Mouse (Mus musculus) CD8-positive naive resting alpha-beta T cell, adult 2 months (primary cell): Measurements from ENCODE around the gene Otud5.
"Not testable (repeated sequence)": the region's sequence is repeated elsewhere in the genome, so short reads cannot be mapped to it uniquely, and the experiment has no call there.

Source experiments
- DNase-seq, 2 experiments: peaks; one replicate each; pipeline ENCODE4 v3.0.0; 2022; ENCODE audit warnings: low read depth in 2 of 2, low spot score in 2 of 2

Otud5 gene

DNA sequence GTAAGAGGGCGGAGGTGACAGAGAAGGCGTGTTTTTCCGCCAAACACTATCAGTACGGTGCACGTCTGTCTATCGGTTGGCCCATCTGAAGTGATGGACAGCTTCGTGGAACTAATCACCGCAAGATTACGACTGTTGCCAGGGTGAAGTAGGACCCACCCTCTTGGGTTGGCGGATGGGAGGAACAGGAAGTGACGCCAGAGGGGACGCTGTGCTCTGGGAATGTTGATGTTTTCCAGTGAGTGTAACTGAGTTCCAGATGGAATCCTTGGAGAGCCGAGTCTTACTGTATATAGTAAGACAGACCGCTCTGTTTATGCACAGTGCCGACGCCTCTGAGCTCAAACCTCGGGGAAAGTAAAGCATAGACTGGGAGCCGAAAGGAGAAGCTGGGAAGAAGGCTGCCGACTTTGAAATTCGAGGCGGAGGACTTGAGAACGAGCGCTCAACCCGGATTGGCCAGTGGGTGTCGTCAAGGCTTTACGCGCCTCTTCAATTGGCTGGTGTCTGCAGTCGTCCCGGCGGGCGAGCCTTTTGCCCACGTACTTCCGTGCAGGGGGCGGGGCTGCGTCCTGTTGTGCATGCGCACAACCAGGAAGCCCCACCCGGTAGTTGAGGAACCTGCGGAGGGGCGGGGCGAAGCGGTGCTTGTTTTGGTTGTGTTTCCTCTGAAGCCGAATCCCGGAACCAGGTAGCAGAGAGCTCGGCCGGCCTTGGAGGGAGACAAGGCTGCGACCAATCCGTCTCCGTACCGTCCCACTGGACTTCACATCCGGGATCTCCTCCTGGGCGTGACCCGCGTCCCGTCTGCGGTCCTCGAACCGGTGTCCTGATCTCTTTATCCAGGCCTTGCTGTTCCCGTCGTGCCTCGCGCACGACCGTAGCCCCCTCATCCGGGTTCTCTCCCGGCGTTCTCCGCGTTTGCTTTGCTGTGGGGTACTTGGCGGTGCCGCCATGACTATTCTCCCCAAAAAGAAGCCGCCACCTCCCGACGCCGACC, at the start of gene Otud5:
Gene Otud5, plus strand, starts transcription at position 202 of the 1,000 bp plus-strand sequence.
- peak; percentile 89 to 92 for DNase-seq

DNA sequence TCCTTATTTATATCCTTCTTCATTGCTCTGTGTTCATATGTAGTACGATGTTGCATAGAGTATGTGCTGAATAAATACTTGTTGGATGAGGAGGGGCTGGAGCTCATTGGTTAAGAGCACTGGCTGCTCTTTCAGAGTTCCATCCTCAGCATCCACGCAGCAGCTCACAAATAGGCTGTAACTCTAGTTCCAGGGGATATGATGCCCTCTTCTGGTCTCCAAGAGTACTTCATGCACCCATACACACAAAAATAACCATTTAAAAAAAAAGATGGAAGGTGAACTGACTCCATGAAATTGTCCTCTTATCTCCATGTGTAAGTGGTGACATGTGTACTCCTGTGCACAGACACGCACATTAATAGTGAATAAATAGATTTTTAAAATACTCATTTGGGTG, 47.8 kb upstream of the Otud5 start:
- DNase-seq = peak in 1 of 2 experiments; percentile 7

DNA sequence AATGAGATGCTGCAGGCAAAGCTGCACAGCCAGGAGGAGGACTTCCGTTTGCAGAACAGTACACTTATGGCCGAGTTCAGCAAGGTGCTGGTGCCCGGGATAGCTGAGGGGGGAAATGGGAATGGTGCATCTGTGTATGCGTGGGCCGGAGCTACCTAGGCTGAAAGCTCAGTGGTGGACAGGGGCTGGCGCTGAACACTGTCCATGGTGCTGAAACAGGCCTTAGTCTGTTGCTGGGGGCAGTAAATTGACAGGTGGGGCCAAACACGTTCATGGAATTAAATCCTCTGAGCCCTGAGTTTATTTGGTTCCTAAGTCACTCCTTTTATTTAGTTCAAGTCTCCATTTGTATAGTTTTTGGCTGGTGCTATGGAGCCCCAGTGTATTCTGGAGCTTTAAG, 46.1 kb upstream of the Otud5 start:
- no peak for DNase-seq

DNA sequence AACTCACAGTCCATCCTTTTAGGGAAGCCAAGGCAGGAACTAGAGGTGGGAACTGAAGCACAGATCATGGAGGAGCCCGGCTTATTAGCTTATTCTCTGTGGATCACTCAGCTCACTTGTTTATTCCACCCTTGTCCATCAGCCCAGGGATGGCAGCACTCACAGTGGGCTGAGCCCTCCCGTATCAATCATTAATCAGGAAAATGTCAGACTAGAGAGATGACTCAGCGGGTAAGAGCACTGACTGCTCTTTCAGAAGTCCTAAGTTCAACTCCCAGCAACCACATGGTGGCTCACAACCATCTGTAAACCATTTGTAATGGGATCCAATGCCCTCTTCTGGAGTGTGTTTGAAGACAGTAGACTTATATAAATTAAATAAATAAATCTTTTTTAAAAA, 43.8 kb upstream of the Otud5 start:
- no peak for DNase-seq

DNA sequence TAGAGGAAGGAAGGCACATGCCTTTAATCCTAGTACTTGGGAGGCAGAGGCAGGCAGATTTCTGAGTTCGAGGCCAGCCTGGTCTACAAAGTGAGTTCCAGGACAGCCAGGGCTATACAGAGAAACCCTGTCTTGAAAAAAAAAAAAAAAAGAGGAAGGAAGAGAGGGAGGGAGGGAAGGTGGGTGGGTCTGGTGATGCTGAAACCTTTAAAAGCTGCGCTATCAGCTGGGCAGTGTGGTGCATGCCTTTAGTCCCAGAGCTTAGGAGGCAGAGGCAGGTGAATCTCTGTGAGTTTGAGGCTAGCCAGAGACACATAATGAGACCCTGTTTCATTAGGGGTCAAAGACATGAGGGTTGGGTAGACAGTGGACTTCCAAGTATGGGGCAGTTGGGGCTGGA, 39.0 kb upstream of the Otud5 start:
- DNase-seq = not testable (repeated sequence)

DNA sequence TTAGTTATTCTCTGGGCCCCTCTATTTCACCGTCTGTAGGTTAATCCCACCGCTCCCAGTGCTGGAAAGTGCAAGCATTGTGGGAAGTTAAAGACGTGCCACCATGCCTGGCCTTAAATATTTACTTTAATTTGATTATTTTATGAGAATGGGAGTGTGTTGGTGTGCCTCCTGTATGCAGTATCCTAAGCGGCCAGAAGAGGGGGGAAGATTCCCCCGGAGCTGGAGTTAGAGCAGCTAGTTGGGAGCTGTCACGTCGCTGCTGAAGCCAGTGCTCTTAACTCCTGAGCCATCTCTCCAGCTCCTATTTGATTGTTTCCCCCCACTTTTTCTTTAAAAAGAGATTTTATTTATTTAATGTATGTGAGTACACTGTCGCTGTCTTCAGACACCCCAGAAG, 26.1 kb upstream of the Otud5 start:
- DNase-seq = peak; percentile 2 to 30

DNA sequence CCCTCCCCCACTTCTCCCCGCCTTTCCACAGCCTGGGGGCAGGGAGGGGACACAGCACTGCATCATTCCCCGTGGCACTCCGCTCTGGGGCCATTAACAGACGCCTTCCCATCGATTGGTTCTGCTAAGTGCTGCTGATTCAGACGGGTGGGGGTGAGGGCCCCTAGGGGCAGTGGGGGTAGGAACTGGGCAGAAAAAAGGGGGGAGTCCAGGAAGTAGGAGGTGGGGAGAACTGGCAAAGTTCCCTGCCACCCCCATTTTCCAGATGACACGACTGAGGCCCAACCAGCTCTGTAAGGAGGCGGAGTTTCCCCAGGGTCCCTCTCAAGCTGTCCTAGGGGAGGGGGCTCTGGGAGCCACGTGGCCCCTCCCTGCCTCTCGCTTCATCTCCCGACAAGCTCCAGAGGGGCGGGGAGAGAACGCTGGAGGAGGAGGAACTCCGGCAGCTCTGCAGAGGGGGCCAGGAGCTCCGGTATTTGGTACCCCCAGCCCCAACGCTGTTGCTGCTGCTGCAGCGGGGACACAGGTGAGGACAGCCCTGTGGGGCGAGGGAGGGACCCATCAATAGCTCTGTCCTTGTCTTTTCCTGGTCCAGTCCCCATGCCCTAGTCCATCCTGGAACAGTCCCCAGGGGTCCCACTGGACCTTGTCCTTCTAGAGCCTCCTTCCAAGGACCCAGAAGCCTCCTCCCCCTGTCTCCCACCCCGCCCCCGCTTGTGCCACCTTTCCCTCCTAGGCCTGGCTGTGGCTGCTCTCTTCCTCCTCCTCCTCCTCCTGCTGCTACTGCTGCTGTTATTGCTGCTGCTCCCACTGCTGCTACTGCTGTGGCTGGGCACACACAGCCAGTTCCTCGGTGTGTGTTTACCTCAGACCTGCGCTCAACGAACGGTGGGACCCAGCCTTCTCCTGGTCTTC, 19.0 kb upstream of the Otud5 start, which contains the start of gene Kcnd1:
Gene Kcnd1, plus strand, starts transcription at position 425 of the 915 bp plus-strand sequence.
- no peak for DNase-seq

DNA sequence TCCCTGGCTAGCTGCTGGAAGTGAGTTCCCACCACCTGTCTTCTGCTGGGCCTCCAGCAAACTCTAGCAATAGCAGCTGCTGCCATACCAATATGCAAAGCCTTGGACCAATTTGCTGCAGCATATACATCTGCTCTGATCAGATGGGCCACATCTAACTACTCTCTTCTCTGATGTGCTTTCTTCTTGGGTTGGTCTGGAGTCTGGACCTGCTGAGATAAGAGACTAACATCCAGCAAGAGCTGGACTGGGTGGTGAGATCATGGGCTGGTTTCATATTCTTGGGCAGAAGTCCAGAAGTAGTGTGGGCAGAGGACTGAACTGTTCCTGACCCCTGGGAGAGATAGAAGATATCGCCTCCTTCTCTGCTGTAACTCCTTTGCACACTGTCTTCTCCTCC, 4.0 kb upstream of the Otud5 start:
- DNase-seq = no peak

DNA sequence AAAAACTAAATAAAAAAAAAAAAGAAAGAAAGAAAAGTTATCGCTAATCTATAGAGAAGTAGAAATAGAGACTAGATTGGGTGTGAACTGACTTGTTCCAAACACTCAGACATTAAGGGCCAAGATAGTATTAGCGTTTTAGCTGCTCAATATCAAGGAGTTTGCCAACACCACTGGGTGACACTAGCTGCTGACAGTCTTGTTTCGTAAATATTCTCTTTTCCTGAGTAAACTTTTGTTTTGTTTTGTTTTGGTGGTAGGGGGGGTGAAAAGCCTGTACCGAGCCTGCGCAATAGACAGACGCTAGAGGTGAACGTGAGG, 362 bp upstream of the Otud5 start:
- no peak for DNase-seq

DNA sequence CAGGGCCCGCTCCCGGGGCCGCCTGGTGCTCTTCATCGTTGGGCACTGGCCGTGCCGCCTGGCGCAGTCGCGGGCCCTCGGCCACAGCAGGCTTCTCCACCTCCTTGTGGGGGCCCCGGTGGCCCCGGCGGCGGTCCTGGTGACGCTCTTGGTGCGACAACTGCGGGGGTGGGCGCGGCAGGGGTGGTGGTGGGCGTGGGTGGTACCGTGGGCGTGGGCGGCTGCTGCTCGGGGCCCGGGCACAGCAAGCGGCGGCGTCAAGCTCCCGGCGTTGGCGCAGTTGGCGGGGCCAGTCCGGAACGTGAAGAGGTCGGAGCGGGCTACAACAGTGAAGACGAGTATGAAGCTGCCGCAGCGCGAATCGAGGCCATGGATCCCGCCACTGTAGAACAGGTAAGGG, 1.2 kb downstream of the Otud5 start:
- DNase-seq = peak in 1 of 2 experiments; percentile 24

DNA sequence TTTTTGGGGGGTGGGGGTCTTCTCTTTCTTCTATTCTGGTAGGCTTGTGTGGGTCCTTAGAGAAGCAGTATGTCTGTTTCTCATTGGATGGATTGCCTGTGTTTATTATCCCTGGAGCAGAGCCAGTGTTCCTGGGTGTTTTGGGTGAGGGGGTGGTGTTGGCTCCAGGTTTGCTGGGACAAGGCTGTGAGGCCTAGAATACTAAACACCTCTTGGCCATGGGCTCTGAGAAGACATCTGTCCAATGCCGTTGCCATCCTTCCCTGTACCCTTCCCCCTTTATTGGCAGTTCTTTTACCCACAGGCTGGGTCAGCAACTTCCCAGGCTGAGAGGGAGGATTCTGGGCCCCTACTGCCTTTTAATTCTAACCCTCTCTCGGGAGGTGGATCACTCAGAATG, 6.7 kb downstream of the Otud5 start:
- DNase-seq = no peak

DNA sequence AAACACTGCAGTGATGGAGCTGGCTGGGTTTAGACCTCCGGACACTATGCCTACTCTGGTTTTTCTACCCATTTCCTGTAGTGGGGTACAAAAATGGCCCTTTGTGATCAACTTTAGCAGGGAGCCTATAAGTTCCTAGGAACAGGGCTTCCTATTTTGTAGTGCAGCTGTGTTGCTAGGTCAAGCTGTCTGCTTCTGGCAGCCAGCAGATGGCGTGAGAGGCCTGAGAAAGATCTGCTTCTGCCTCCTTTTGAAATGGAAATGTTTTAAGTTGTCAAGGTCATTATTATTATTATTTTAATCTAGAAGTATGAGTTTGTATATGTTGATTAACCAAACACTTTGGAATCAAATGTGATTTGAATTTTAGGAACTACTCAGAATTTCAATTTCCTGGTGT, 13.4 kb downstream of the Otud5 start:
- DNase-seq = peak in 1 of 2 experiments; percentile 46

DNA sequence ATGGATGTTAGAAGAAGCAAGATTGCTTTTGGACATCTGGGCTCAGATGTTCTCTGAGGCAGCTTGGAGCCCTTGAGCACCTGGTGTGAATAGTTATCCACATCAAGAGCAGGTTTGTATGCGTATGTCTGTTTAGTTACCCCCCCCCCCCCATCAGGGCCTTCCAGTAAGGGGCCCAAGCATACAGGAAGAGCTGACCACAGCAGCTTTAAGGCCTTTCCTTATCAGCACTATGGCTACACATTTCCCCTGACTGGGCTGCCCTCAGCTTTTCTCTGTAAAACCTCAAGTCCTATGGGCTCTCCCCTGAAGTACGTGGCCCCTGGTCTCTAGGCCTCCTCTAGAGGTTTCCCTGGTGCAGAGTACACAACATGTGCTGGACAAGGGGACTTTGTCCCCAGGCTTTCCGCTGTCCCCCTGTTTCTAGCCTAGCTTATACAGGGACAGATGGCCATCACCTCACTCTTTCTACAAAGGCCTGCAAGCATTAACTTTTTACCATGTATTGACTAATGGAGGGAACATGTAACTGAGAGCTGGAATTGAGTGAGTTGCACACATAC, 18.1 kb downstream of the Otud5 start:
- DNase-seq = no peak

DNA sequence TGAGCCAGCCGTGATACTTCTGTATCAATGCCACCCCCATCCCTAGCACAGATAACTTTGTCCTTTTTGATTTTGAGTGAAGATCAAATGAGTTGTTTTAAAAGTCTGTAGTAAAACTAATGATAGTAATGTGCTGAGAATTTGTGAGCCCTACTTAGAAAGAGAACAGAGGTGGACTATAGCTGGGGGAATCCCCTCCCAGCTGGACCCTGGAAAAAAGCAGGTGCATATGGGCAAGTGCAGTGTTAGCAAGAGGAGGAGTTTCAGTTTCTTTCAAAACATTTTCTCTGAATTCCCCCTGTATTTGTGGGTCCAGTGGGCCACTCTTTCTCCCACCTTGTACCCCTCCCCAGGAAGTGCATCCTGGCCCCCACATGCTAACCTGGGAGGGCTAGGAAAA, 22.0 kb downstream of the Otud5 start:
- DNase-seq = no peak

DNA sequence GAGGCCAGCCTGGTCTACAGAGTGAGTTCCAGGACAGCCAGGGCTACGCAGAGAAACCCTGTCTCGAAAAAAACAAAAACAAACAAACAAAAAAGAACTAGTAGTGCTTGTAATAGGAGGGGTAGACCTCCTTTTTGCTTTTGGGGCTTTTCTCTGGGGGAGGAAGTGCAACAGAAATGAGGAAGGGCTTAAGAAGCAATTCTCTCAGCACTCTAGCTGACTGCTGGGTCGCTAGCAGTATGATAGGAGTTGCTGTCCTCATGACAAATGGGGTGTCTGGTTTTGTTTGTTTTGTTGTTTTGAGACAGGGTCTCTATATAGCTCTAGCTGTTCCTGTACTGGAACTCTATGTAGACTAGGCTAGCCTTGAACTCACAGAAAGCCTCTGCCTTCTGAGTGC, 23.4 kb downstream of the Otud5 start:
- no peak for DNase-seq

DNA sequence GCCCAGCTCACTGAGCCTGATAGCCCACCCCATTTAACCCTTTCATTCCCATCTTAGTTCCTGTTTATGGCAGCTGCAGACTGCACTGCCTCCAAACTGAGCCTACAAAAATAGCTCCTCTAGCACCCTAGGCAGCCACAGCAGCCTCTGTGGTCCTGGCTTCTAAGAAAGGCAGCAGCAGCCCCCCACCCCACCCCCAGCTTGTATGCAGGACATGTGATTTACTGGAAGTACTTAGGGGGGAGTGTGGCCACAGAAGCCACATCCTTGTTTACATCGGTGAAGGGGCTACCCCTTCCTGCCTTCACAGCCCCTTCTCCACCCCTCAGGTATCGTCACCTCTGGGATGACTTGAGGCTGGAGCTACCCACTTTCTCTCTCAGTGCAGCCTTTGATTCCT, 24.2 kb downstream of the Otud5 start:
- DNase-seq = peak; percentile 62 to 73

DNA sequence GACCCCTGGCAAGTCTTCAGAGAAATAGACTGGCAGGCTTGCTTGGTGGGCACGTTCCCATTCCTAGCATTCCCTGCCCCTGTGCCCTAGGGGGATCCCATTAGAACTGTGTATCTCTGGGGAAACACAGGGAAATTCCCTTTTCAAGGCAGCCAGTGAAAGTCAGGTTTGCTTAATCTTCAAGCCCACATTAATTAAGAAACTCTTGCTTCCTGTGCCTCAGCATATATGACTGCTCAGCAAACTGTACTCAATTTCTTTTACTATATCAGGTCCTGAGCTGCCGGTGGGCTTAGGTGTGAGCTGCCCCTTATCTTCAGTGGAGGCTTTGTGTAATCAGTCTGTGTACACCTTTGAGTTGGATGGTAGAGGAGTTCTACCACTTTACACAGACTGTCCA, 24.6 kb downstream of the Otud5 start:
- DNase-seq = no peak

DNA sequence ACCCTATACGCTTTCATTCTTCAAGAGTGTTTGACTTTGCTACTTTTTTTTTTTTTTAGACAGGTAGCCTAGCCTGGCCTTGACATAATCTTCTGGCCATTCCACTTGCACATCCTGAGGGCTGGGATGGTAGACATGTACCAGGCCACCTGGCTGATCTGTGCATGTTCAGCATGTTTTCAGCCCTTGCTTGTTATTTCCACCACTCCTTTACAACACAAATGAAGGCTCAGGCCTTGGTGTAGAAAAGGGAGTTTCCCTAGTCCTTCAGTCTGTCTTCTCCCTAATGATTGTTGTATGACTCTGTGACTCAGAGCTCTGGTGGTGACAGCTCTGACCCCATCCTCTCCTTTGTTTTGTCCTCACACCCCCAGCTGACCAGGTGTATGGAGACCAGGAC, 26.0 kb downstream of the Otud5 start:
- no peak for DNase-seq

DNA sequence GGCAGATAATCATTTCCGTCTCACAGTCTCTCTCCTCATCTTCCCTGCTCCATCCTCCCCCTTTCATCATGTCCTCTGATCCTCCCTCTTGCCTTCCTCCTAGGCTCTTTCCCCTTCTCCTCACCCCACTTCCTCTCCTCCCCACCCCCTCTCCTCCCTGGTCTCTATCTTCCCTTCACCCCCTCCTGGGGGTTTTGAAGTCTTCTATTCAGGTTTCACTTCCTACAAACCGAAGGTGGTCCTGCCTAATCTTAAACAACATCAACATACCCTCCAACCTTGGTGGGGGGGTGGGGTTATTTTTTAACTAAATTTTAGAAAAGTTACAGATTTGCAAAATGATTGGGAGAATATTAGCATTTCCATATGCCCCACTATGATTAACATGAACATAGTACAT, 27.3 kb downstream of the Otud5 start:
- no peak for DNase-seq

DNA sequence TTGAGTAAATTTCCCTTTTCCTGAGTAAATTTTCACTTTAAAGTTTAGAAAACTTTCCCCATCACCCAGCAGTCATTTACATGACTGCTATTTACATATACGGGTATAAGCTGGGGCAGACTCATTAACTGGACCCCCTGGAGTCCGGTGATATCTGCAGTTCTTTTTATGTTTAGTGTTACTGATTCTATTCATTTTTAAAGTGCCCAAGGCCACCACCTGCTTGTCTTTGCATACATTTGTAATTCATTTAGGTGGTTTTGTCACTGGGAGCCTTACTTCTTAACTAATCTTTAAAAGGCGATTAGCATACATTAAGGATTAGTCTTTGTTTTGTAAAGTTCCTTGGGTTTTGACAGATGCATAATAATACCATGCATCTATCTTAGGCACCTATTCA, 28.7 kb downstream of the Otud5 start:
- no peak for DNase-seq

DNA sequence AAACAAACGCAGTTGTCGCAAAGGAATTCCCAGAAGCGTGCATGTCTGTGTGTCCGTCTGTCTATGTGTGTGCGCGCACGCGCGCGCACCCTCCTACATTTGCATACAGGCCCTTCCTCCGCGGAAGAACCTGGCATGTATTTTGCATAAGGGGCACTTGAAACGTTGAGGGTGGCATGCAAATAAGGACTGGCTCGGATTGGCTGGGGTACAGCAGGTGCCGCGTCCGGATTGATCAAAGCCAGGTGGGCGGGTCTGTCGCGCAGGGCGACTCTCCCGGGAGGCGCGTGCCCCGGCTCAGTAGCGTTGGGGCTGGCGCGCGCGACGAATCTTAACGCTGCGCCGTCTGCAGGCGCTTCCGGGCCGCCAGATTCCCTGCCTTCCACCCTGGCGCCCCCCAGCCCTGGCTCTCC, 36.8 kb downstream of the Otud5 start, which contains the start of gene Pim2:
Gene Pim2, plus strand, starts transcription at position 256 of the 413 bp plus-strand sequence.
- peak; percentile 81 to 82 for DNase-seq
